Mouse (Mus musculus) midbrain, embryonic 15.5 days (tissue): ENCODE measurements around the gene Gm33543. TPM values are rescaled to one million over a fixed set of nuclear protein-coding genes. Genes with fewer than 3 reads are reported as not detected.
A peak's percentile ranks its signal among the peaks of the same experiment; 100 is the strongest.

ENCODE experiments used
- ATAC-seq: fragments of 200-750 bp; cut with Nextera tagmentation; replicated peaks from 2 replicates; pipeline ENCODE4 v1.8.0; 2017; ENCODE audit warnings: moderate TSS enrichment
- H3K27ac ChIP-seq: fragments of 300-500 bp; sonication (generic); 2 replicates; pipeline ENCODE4 v1.5.1; 2015; ENCODE audit warnings: mild to moderate bottlenecking, inconsistent platforms
- H3K27me3 ChIP-seq: fragments of 300-500 bp; sonication (generic); replicated peaks from 2 replicates; pipeline ENCODE4 v1.6.1; 2015; ENCODE audit warnings: inconsistent platforms
- H3K36me3 ChIP-seq: fragments of 300-500 bp; sonication (generic); replicated peaks from 2 replicates; pipeline ENCODE4 v1.6.1; 2015; ENCODE audit warnings: inconsistent platforms
- H3K4me1 ChIP-seq: fragments of 300-500 bp; sonication (generic); 2 replicates; pipeline ENCODE4 v1.6.1; 2015; ENCODE audit warnings: inconsistent platforms
- H3K4me2 ChIP-seq: fragments of 300-500 bp; sonication (generic); 2 replicates; pipeline ENCODE4 v1.6.1; 2015; ENCODE audit warnings: inconsistent platforms, mild to moderate bottlenecking, moderate library complexity
- H3K4me3 ChIP-seq: fragments of 300-500 bp; sonication (generic); 2 replicates; pipeline ENCODE4 v1.5.1; 2015; ENCODE audit warnings: mild to moderate bottlenecking, inconsistent platforms
- H3K9ac ChIP-seq: fragments of 300-500 bp; sonication (generic); 2 replicates; pipeline ENCODE4 v1.6.1; 2015; ENCODE audit warnings: mild to moderate bottlenecking, inconsistent platforms
- H3K9me3 ChIP-seq: fragments of 300-500 bp; sonication (generic); 2 replicates; pipeline ENCODE4 v1.6.1; 2016; ENCODE audit warnings: inconsistent platforms
- WGBS: fragments of 180-500 bp; shearing (Covaris S2); methylation state at CpG from one replicate; pipeline ENCODE4 v1.1.7; 2015; ENCODE audit warnings: mixed read lengths; 5-methylcytosine and 5-hydroxymethylcytosine counted together
- polyA plus RNA-seq: library from polyadenylated mRNA; unstranded; fragments of >200 nt; fragmentation: Nextera tagmentation; extraction: Ambion mirVana; gene quantifications from 2 replicates; pipeline ENCODE4 v1.2.1, GENCODE M21; 2015

Gm33543 gene
- polyA plus RNA-seq, 1 experiment from 2014 or later: not detected

GRCm38 (mm10) chr10:95825651-95826050 lies 17.1 kb downstream of the Gm33543 start:
- H3K27ac ChIP-seq: no peak overlapping the region
- 21% methylated on average over 3 of the region's 3 CpGs for WGBS
- H3K4me3 ChIP-seq: no peak overlapping the region
- no peak overlapping the region for H3K4me2 ChIP-seq
- no peaks in the 10 kb centered on the region for H3K27me3 ChIP-seq
- no peaks in the 10 kb centered on the region for H3K36me3 ChIP-seq
- H3K9me3 ChIP-seq: no peaks in the 10 kb centered on the region
- H3K4me1 ChIP-seq: no peaks in the 10 kb centered on the region
- H3K9ac ChIP-seq: no peak overlapping the region
- no peak for ATAC-seq

GRCm38 (mm10) chr10:95818506-95818905 lies 24.2 kb downstream of the Gm33543 start:
- Histone ChIP-seq H3K36me3 (no peaks in the 10 kb centered on the region), H3K4me2 (no peak overlapping the region), H3K9me3 (no peaks in the 10 kb centered on the region), H3K27me3 (no peaks in the 10 kb centered on the region), H3K4me3 (no peak overlapping the region), H3K9ac (no peak overlapping the region), H3K27ac (no peak overlapping the region), H3K4me1 (no peaks in the 10 kb centered on the region)
- WGBS: 93% methylated on average over 2 of the region's 2 CpGs
- no peak for ATAC-seq

- no peaks in the 10 kb centered on the region for H3K36me3 ChIP-seq
- 38% methylated on average over 9 of the region's 9 CpGs for WGBS
- no peaks in the 10 kb centered on the region for H3K27me3 ChIP-seq
- no peaks in the 10 kb centered on the region for H3K4me1 ChIP-seq
- no peak overlapping the region for H3K4me3 ChIP-seq
- H3K9me3 ChIP-seq: no peaks in the 10 kb centered on the region
- no peak overlapping the region; the same call in 1 of the 2 replicates for H3K27ac ChIP-seq
- H3K9ac ChIP-seq: no peak overlapping the region
- peak; percentile 52; the same call in 1 of the 2 replicates for ATAC-seq
- no peak overlapping the region for H3K4me2 ChIP-seq
Measured at GRCm38 (mm10) chr10:95817419-95818161, 25.1 kb downstream of the Gm33543 start.

- WGBS: 91% methylated on average over 6 of the region's 6 CpGs
- Histone ChIP-seq H3K4me2 (no peak overlapping the region), H3K27ac (no peak overlapping the region), H3K27me3 (no peaks in the 10 kb centered on the region), H3K9ac (no peak overlapping the region), H3K4me1 (no peaks in the 10 kb centered on the region), H3K36me3 (no peaks in the 10 kb centered on the region), H3K9me3 (no peaks in the 10 kb centered on the region), H3K4me3 (no peak overlapping the region)
- ATAC-seq: no peak
Measured at GRCm38 (mm10) chr10:95814351-95814750, 28.4 kb downstream of the Gm33543 start.

GRCm38 (mm10) chr10:95811869-95812268 lies 30.9 kb downstream of the Gm33543 start:
- Histone ChIP-seq H3K4me2 (no peak overlapping the region), H3K4me3 (no peak overlapping the region)
- 54% methylated on average over 4 of the region's 4 CpGs for WGBS

GRCm38 (mm10) chr10:95801443-95801811 lies 41.3 kb downstream of the Gm33543 start:
- no peak overlapping the region for H3K4me2 ChIP-seq
- H3K4me1 ChIP-seq: peaks cover 5% of the 10 kb centered on the region
- no peak overlapping the region for H3K4me3 ChIP-seq
- no peaks in the 10 kb centered on the region for H3K27me3 ChIP-seq
- WGBS: 53% methylated on average over 2 of the region's 2 CpGs
- H3K9ac ChIP-seq: no peak overlapping the region
- H3K36me3 ChIP-seq: no peaks in the 10 kb centered on the region
- no peak overlapping the region for H3K27ac ChIP-seq
- ATAC-seq: 0 out of 2 replicates have a peak, but pooled peaks have one; percentile 42
- H3K9me3 ChIP-seq: no peaks in the 10 kb centered on the region

More at GRCm38 (mm10) chr10:95811869-95812268, 30.9 kb downstream of the Gm33543 start:
- H3K4me1 ChIP-seq: no peaks in the 10 kb centered on the region
- H3K27me3 ChIP-seq: no peaks in the 10 kb centered on the region
- H3K9ac ChIP-seq: no peak overlapping the region
- no peak overlapping the region for H3K27ac ChIP-seq
- H3K36me3 ChIP-seq: no peaks in the 10 kb centered on the region
- no peaks in the 10 kb centered on the region for H3K9me3 ChIP-seq
- no peak for ATAC-seq

GRCm38 (mm10) chr10:95800693-95801442 lies 41.9 kb downstream of the Gm33543 start:
- H3K9me3 ChIP-seq: no peaks in the 10 kb centered on the region
- no peaks in the 10 kb centered on the region for H3K36me3 ChIP-seq
- H3K9ac ChIP-seq: no peak overlapping the region
- H3K4me2 ChIP-seq: no peak overlapping the region
- H3K27me3 ChIP-seq: no peaks in the 10 kb centered on the region
- 57% methylated on average over 7 of the region's 7 CpGs for WGBS
- H3K27ac ChIP-seq: no peak overlapping the region
- ATAC-seq: 0 out of 2 replicates have a peak, but pooled peaks have one; percentile 42
- H3K4me3 ChIP-seq: no peak overlapping the region
- peaks cover 5% of the 10 kb centered on the region for H3K4me1 ChIP-seq

- Histone ChIP-seq H3K9me3 (no peaks in the 10 kb centered on the region), H3K4me1 (peaks cover 5% of the 10 kb centered on the region), H3K27ac (no peak overlapping the region), H3K36me3 (no peaks in the 10 kb centered on the region), H3K4me2 (no peak overlapping the region), H3K9ac (no peak overlapping the region), H3K27me3 (no peaks in the 10 kb centered on the region), H3K4me3 (no peak overlapping the region)
- WGBS: 95% methylated on average over 12 of the region's 12 CpGs
- ATAC-seq: no peak
Measured at GRCm38 (mm10) chr10:95797645-95798395, 44.9 kb downstream of the Gm33543 start.

- H3K9ac ChIP-seq: no peak overlapping the region
- no peak overlapping the region for H3K4me3 ChIP-seq
- H3K27me3 ChIP-seq: no peaks in the 10 kb centered on the region
- no peak overlapping the region for H3K4me2 ChIP-seq
- H3K9me3 ChIP-seq: no peaks in the 10 kb centered on the region
- no peaks in the 10 kb centered on the region for H3K36me3 ChIP-seq
- WGBS: 87% methylated on average over 4 of the region's 4 CpGs
- H3K27ac ChIP-seq: no peak overlapping the region
- H3K4me1 ChIP-seq: no peaks in the 10 kb centered on the region
- no peak for ATAC-seq
Measured at GRCm38 (mm10) chr10:95795500-95795899, 47.2 kb downstream of the Gm33543 start.

GRCm38 (mm10) chr10:95794706-95795105 lies 48.0 kb downstream of the Gm33543 start:
- Histone ChIP-seq H3K9me3 (no peaks in the 10 kb centered on the region), H3K4me1 (no peaks in the 10 kb centered on the region), H3K4me2 (no peak overlapping the region), H3K27me3 (no peaks in the 10 kb centered on the region), H3K9ac (no peak overlapping the region), H3K36me3 (no peaks in the 10 kb centered on the region), H3K27ac (no peak overlapping the region), H3K4me3 (no peak overlapping the region)
- 92% methylated on average over 6 of the region's 6 CpGs for WGBS
- no peak for ATAC-seq

GRCm38 (mm10) chr10:95791427-95791804 lies 51.3 kb downstream of the Gm33543 start:
- no peak overlapping the region for H3K4me2 ChIP-seq
- ATAC-seq: peak; percentile 52; the same call in 1 of the 2 replicates

GRCm38 (mm10) chr10:95790771-95791426 lies 51.8 kb downstream of the Gm33543 start:
- Histone ChIP-seq H3K4me2 (no peak overlapping the region; the same call in 1 of the 2 replicates), H3K36me3 (no peaks in the 10 kb centered on the region), H3K9me3 (no peaks in the 10 kb centered on the region), H3K4me3 (no peak overlapping the region), H3K4me1 (no peaks in the 10 kb centered on the region), H3K27me3 (no peaks in the 10 kb centered on the region), H3K27ac (peak overlapping the region; percentile 51), H3K9ac (no peak overlapping the region)
- WGBS: 54% methylated on average over 15 of the region's 15 CpGs
- peak; percentile 81 for ATAC-seq

More at GRCm38 (mm10) chr10:95791427-95791804, 51.3 kb downstream of the Gm33543 start:
- Histone ChIP-seq H3K9ac (no peak overlapping the region), H3K4me3 (no peak overlapping the region), H3K9me3 (no peaks in the 10 kb centered on the region), H3K27me3 (no peaks in the 10 kb centered on the region), H3K36me3 (no peaks in the 10 kb centered on the region), H3K27ac (peak overlapping the region; percentile 3; the same call in 1 of the 2 replicates), H3K4me1 (no peaks in the 10 kb centered on the region)
- 61% methylated on average over 8 of the region's 8 CpGs for WGBS
